Mouse (Mus musculus): ENCODE measurements around the gene Olfr459. TPM values are rescaled to one million over a fixed set of nuclear protein-coding genes. Genes with fewer than 3 reads are reported as not detected.

Gene Olfr459
- total RNA-seq (2022), result not detected

DNA sequence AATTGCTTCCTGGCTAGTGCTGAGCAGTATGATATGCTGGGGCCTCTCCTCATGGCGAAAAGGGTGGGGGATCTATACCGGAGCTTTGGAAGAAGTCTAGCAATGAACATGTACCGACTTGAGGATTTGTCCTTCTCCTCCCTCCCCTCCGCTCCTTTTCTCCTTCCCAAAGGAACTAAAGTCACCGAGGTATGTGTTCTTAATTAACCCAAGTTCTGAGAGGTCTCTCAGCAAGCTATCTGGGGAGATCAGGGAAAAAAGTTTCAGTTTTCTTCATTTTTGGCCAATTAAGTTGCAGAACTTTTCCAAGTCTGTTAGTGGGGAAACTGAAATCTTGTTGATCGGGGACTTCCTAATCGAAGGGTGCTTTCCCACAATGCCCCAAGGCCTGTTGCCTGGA, at the start of gene Olfr459:
Gene Olfr459 (minus strand): TSS at position 101 of the 400 bp plus-strand sequence.
- DNase-seq, result no peak

DNA sequence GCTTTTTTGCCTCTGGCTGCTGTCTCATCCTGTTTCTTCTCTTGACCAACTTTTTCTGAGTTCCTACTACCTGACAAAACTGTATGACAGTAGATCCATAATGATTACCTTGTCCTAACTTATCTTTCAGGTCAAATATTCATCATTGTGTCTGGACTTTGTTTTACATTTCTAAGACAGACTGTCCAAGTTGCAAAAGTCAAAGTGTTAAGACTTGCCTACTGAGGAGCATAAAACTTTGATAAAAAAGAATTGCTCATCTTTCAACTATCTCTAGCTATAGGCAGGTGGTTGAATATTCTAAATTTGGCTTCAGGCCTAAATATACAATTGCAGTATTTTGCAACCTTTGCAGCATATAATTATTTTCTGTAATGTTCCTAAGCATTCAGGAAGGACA, 49.1 kb upstream of the Olfr459 start:
- DNase-seq, result no peak

DNA sequence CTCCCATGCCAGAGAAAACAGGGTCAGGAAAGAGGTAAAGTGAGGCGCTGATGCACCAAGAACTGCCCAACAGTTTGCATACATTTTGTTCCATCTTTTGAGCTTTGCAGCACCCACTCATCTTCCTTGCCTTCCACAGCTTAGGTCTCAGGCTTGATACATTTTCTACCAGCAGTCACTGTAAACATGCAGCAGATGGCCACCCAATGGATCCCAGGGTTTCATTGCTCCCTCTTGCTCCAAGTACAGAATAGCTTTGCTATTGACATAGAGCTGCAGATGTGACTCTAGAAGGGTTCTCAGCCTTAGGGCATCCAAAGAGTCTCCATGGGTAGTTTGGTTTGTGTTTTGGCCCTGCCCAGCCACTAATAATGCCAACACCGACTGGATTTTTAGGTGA, 11.7 kb upstream of the Olfr459 start:
- DNase-seq, result no peak

DNA sequence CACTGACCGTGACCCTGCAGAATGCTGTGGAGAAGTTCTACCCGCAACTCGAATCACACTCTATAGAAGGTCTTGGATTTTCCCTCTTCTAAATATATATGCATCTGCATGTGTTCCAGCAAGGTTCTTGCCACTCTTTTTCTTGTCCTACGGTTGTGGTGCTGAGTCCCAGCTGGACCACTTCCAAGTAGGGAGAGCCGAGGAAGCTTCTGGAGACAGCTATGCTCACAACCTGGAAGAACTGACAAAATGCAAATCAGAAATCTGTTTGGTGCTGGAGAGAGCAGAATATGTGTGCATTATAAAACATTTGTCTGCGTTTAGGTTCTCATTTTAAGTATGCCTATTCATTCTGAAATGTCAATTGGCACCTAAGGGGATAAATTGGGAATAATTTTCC, 744 bp upstream of the Olfr459 start:
- DNase-seq, result no peak

DNA sequence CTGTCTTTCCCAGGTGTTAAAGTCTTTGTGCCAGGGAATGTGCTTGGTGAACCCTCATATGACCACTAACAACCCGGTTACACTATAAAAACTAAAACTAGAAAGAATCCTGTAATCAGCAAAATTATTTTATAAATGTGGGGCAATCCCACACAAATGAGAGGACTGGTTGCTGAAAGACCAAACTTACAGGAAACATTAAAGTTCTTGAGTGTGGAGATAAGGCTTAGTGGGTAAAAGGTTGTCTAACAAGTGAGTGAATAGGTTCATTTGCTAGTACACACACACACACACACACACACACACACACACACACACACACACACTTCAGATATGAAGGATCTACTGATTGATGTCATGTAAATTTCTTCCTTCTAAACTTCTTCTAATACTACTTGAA, 5.1 kb downstream of the Olfr459 start:
- no peak for DNase-seq

DNA sequence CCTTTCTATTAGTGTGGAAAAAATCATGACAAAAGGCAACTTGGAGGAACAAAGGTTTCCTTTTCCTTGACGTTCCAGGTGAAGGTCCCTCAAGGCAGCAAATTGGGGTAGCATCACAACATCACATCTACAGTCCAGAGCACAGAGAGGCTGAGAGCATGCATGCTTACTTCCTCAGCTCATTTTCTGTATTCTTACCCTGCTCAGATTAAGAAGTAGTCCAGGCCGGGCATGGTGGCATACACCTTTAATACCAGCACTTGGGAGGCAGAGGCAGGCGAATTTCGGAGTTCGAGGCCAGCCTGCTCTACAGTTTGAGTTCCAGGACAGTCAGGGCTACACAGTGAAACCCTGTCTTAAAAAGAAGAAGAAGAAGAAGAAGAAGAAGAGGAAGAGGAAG, 10.7 kb downstream of the Olfr459 start:
- no peak for DNase-seq

DNA sequence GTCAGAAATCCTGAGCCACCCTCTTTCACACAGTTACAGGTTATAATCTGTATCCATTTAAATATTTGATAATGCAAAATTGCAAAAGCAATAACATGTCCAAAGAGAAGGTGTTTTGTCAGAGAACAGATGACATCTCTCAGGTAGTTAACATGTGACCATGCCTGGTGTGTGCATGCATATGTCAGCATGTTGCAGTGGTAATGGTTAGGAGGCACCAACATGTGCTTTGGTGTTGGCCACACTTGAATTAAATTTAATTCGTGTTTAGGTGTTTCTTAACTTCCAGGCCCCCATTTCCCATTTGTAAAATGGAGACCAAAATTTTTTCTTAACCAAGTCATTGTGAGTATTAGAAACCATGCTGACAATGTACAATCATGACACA, 12.6 kb downstream of the Olfr459 start:
- DNase-seq, result no peak

DNA sequence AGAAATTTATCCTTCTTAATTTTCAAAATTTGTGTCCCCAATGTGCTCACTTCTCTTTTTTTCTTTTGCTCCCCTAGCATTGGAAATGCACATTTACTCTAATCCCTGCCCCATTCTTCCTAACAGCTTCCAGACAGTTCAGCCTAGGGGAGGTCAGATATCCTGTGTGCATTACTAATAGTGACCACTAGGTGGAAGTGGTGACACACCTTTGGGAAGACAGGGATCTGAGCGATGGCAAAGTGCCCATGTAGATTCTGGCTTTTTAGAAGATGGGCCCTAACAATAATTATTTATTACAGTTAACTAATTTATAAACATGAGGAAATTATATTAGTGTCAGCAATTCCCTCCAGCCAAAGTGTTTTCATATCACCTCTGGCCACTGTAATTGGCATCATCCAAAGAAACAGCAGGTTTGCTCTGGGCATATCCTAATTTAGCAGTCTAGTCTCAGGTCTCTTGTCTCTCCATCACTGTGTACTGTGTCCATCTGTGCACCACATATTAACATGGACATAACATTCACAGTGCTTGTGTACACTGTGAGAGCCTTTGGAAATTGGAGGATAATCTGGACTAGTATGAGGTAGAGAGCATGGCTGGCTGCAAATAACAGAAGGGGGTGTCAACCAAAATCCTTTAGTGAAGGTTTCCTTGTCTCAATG, 13.1 kb downstream of the Olfr459 start:
- peak; percentile 15 for DNase-seq

DNA sequence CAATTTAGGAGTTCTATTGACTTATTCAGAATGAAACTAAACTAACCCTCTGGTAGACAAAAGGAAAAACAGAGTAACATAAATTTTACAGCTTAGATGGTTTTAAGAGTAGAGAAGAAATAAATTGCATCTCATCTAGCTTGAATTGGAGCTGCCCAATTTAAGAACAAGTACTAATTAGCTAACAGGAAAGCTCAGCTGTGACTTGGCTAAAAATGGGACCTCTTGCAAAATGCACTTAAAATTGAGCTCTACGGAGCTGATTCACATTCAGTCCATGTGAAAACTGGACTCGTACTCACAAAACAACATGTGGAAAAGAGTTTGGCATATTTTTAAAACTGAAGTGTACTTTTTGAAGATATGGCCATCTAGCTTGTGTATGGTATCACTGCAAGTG, 15.4 kb downstream of the Olfr459 start:
- DNase-seq, result no peak

DNA sequence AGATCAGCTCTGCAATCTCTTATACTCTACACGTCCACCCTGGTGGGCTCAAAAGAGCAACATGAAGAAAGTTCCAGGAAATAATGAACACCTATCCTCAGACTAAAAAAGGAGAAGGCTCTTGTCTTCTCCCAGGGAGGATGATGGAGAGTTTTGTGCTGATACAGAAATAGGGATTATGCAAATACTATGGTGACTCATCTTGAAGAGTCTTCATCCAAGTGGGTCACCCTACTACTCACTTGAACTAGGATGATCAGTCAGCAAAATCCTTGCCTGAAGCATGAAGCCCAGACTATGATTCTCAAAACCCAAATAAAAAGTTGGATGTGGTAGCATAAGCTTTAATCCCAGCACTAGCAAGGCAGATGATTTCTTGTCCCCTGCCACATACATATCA, 16.6 kb downstream of the Olfr459 start:
- DNase-seq, result no peak

DNA sequence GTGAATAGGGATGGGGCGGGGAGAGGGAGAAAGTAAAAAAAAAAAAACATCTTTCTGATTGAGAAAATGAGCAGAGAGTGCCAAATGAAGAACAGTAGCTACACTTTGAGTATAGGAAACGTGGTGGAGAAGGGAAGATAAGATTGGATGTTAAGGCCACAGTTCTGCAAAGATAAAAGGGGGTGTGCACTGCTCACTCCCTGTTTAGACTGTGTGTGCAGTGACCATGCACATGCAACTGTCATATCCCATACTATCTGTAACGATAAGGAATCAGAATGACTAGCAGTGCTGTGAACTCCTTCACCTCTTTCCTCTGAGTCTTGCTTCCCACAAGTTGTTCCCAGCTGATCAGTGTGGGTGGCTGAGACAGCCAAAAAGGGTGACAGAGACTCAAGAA, 17.8 kb downstream of the Olfr459 start:
- DNase-seq, result no peak

DNA sequence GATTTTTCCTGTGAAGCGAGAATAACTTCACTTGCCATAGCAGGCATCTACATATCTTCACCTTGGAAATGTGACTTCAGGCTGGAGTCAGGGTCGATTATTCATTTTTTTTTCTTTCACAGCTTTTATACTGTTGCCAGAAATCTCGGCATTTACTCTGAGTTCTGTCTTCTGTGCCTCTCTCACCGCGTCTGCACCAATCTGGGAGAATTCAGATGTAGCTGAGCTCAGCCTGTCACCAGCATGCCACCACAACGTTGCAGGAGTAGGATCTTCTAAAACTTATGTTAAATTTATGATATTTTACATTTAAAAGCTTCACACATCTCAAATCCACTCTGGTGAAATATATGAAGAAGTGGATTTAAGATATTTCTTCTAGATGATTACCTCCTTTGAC, 20.4 kb downstream of the Olfr459 start:
- DNase-seq, result no peak

DNA sequence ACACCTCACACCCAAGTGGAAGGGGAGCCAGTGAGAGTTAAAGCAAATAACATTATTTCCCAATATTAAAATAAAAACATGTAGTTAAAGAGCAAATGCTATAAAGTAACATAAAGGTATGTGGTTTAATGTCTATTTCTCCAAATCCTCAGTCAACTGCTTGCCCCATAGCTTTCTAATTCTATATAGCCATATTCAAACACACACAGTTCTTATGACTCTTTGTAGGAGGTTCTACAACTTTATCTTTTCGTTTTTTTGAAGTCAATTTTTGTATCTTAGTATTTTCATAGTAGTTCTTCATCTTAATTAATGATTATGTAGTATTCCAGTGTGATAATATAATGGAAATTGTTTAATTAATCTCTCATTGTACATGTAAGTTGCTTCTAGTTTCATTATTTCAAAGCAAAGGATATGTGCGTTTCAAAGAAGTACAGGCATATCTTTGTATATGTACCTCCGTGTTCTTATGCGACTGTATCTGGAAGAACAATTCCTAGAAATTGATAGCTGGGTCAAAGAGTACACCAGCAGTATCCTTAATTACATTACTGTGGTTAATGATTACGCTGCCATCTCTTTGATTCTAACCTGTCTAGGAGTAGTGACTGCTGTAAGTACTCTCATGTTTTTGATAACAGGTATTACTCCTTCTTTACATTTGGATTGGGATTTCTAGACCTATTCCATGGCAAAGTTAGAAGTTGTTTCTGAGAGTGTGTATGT, 30.1 kb downstream of the Olfr459 start:
- no peak for DNase-seq

DNA sequence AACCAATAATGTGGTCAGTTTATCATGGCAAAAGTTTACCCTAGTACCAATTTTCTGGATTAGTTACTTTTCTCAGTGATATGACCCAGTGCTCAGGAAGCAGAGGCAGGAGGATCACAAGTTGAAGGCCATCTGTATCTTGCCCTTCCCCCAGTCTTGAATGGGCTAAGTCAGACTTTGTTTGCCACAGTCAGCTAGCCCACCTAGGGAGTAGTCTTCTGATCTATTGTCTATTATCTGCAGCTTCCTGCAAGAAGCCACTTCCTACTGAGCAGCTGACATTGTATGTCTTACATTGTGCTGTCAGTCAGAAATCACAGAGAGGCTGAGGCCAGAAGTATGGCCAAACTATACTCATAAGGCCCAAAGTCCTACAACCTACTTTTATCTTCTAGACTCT, 33.9 kb downstream of the Olfr459 start:
- DNase-seq, result no peak

DNA sequence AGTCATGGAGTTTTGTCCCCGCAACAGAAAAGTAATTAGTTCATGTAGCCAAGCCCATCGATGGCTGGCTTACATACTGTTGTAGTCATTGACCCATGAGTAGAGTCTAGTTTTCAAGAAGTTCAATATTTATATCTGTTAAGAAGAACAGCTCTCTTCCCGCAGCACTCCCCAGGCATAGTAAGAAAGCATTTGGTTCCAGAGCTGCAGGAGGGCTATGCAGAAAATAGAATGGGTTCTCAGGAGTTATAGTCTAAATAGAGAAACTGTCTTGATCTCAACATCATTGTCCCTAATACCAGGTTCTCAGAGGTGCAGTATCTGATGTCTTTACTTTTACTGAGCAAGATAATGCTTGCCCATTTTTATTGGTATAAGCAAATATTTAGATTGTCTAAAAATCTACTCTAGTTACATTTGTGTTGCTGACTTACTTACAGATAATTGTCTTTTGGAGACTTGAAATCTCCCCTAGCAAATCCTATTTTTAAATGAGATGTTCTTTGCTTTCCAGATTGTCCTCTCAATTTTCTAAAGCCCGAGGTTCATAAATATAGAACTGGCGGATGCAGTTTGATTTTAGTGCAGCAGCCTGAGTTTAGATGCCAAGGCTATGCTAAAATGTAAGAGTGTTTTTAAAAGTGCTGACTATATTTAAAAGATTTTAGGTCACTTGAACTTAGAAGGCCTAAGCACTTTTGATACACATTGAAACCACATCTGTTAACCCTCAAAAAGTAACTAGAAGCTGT, 40.1 kb downstream of the Olfr459 start:
- DNase-seq, result no peak

DNA sequence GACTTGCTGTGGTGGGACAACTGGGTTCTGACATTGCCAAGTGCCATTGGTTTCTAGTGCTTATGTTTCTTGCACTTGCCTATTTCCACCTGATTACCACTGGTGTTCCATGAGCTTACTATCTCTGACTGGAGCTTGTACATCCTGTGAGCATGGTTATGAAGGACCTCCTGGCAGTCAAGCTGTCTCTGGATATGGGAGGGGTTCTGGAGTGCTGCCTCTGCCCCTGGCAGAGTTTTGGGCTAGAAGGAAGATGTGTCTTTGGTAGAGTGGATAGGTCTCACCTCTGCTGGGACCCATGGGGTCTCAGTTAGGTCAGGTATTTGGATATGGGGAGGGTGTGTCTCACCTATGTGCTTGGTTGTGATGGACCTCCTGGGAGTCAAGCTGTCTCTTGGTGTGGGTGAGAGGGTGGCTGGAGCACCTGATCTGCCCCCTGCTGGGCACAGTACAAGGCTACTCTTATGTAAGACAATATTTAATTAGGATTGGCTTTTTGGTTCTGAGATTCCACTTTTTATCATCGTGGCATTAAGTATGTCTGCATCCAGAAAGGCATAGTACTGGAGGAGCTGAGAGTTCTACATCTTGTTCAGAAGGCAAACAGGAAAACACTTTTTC, 46.9 kb downstream of the Olfr459 start:
- no peak for DNase-seq

DNA sequence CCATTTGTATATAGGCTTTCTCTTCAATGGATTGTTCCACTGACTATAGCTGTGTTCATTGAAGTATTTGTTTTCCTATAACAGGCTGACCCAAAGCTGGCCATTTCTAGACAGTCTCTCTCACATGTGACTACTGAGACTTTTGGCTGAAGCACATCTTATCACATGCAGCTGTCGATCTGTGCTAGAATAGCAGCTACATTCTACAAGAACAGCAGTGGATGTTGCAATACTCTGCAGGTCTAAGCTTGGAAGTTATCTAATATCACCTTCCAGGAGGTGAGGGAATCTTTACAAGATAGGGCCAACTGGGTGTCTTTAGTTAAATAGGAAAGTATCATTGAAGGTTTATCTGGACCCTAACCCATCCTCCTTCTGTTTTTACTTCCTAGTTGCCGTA, 53.5 kb downstream of the Olfr459 start:
- DNase-seq, result no peak

Other genes with a start within 250 kb of the Olfr459 start
- gene Ephb6, start 169.7 kb downstream of the Olfr459 start, total RNA-seq (2022), result 10 to 100 TPM in 2 of 4 experiments, 1 to 10 TPM in 2; 7.0 to 13.7 (median 11.0) TPM
- gene Trpv6, start 138.8 kb downstream of the Olfr459 start, total RNA-seq (2022), result under 1 TPM in 1 of 4 experiments, not detected in 3; 0.11 TPM
- not detected for gene Trpv5, start 94.4 kb downstream of the Olfr459 start, total RNA-seq (2022)
- gene Llcfc1, start 90.7 kb downstream of the Olfr459 start, total RNA-seq (2022), result not detected
- not detected for gene Kel, start 70.8 kb downstream of the Olfr459 start, total RNA-seq (2022)
- gene Pip, start 72.4 kb upstream of the Olfr459 start, total RNA-seq (2022), result not detected
- gene Sval2, start 77.8 kb upstream of the Olfr459 start, total RNA-seq (2022), result not detected
- not detected for gene Sval1, start 176.5 kb upstream of the Olfr459 start, total RNA-seq (2022)
- not detected for gene Sval3, start 193.0 kb upstream of the Olfr459 start, total RNA-seq (2022)

All from adrenal gland, adult 8-10 months (tissue).